Mouse (Mus musculus): ENCODE data around the gene Pdzd2. TPM values are rescaled to one million over a fixed set of nuclear protein-coding genes. Genes with fewer than 3 reads are reported as not detected.

The Pdzd2 gene
- polyA plus RNA-seq, 1 experiment: 125 TPM

DNA sequence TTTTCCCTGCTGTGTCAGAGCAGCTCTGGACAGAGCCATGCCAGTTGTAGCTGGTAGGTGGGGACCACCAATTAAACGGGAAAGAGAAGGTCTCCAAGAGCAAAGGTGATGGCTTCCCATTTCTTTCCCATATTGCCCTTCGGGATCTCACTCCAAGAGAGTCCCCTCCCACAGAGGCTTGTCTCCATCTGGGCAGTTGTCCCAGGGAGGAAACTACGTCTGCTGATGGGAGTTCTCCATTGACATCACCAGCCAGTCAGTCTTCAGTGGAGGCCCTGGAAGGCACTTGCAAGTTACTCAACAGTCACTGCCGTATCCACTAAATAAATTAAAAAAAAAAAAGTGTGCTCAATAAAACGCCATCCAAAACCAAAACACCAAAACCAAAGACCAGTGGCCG is 194.1 kb downstream of the Pdzd2 start:
- 46% methylated on average over 6 of the region's 6 CpGs for WGBS
- TF ChIP-seq POLR2A (IDR thresholded peaks at IDR 0.05; ENCODE audit: borderline replicate concordance, extremely low read depth, low read depth, low read length): no peak
- no peak for TF ChIP-seq CTCF (IDR thresholded peaks at IDR 0.05; ENCODE audit: insufficient read depth, low read length)
- no peak for DNase-seq
- peak overlapping the region; percentile 25 for H3K4me3 ChIP-seq (replicated peaks; ENCODE audit: extremely low read depth, low read depth, low read length)
- peaks cover 6% of the 10 kb centered on the region for H3K4me1 ChIP-seq (ENCODE audit: control insufficient read depth, insufficient read depth, low read length)

GRCm38 (mm10) chr15:12545220-12545619 is 194.5 kb downstream of the Pdzd2 start:
- H3K4me1 ChIP-seq (ENCODE audit: control insufficient read depth, insufficient read depth, low read length): 0 out of 2 replicates have a peak, but pooled peaks cover 2% of the 10 kb centered on the region
- peak overlapping the region; percentile 8 for H3K4me3 ChIP-seq (replicated peaks; ENCODE audit: extremely low read depth, low read depth, low read length)
- 48% methylated on average over 3 of the region's 3 CpGs for WGBS
- TF ChIP-seq CTCF (IDR thresholded peaks at IDR 0.05; ENCODE audit: insufficient read depth, low read length): no peak
- TF ChIP-seq POLR2A (IDR thresholded peaks at IDR 0.05; ENCODE audit: borderline replicate concordance, extremely low read depth, low read depth, low read length): no peak
- no peak for DNase-seq

DNA sequence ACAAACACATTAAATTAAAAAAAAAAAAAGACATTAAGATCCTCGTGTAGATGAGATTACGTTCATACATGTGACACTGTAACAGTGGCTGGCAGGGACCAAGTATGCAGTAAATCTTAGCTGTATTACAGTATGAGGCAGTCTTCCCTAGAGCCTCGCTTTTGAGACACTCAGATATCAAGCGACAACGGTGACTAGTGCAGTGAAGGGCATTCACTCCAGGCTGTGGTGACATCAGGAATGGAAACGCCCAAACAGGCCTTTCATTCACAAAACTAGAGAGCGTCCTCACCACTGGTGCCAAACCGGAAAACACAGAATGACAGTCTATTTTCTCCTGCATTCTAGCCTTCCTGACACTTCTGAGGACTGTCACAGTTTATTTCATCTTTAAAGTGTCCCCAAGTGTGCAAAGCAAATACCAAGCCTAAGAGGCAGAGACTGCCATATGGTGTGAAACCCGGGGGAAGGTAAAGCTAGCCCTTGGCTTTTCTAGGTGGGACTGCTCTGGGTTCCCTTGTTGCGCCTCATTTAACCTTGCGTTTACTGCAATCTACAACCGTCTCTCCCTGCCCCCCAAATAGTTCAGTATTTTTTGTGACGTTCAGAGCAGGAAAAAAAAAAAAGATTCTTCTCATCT is 195.9 kb downstream of the Pdzd2 start:
- WGBS: 74% methylated on average over 13 of the region's 13 CpGs
- DNase-seq: no peak
- Histone ChIP-seq H3K4me3 (replicated peaks; ENCODE audit: extremely low read depth, low read depth, low read length) (no peak overlapping the region), H3K4me1 (ENCODE audit: control insufficient read depth, insufficient read depth, low read length) (no peaks in the 10 kb centered on the region)
- TF ChIP-seq CTCF (IDR thresholded peaks at IDR 0.05; ENCODE audit: insufficient read depth, low read length) (no peak), POLR2A (IDR thresholded peaks at IDR 0.05; ENCODE audit: borderline replicate concordance, extremely low read depth, low read depth, low read length) (no peak)

DNA sequence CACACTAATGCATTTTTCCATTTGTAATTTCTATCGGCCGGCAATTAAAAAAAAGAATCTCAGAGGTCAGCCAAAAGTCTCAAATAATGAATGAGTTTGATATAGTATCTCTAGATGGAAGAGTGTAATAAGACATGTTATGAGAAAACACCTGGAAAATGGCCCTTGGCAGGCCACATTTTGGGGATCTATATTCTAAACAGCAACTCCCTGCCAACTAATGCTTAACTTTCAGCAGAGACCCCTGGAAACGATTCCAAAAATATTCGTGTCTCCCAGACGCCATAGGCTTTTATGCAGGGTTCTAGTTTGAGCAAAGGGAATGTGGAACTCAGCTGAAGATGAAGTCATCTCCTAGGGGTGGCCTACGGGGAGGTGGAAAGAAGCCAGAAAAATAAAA is 197.4 kb downstream of the Pdzd2 start:
- Histone ChIP-seq H3K4me3 (replicated peaks; ENCODE audit: extremely low read depth, low read depth, low read length) (no peak overlapping the region), H3K4me1 (ENCODE audit: control insufficient read depth, insufficient read depth, low read length) (no peaks in the 10 kb centered on the region)
- 70% methylated on average over 6 of the region's 6 CpGs for WGBS
- TF ChIP-seq CTCF (IDR thresholded peaks at IDR 0.05; ENCODE audit: insufficient read depth, low read length) (no peak), POLR2A (IDR thresholded peaks at IDR 0.05; ENCODE audit: borderline replicate concordance, extremely low read depth, low read depth, low read length) (no peak)
- DNase-seq: no peak

DNA sequence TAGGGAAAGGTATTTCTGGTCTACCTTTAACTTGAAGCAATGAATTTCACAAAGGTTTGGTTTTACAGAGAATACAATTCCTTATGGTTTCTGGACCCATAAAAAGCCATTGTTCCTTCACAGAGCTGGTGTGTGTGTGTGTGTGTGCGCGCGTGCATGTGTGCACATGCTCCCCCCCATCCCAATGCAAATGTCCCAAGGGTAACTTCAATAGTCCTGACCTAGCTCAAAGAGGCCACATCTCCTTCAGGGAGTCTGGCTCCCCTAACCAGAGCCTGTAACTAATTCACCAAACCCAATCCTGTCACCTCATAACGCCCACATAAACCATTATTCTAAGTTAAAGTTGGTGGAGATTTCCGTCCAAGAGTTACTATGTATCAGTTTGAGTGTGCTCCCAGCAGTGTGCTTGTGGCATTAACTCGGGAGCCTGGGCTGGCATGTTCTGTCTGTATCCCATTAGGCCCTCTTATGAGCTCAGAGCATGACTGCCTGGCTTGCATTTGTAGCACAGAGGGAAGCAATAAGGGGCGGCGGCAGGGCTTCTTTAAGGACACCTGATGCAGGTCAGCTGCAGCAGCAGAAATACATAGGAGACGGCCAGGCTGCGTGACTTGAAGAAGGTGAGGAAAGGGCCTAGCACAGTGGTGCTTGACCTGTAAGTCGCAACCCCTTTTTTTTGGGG is 200.0 kb downstream of the Pdzd2 start:
- H3K4me3 ChIP-seq (replicated peaks; ENCODE audit: extremely low read depth, low read depth, low read length): no peak overlapping the region
- DNase-seq: no peak
- TF ChIP-seq POLR2A (IDR thresholded peaks at IDR 0.05; ENCODE audit: borderline replicate concordance, extremely low read depth, low read depth, low read length) (no peak), CTCF (IDR thresholded peaks at IDR 0.05; ENCODE audit: insufficient read depth, low read length) (no peak)
- 88% methylated on average over 11 of the region's 11 CpGs for WGBS
- H3K4me1 ChIP-seq (ENCODE audit: control insufficient read depth, insufficient read depth, low read length): no peaks in the 10 kb centered on the region

DNA sequence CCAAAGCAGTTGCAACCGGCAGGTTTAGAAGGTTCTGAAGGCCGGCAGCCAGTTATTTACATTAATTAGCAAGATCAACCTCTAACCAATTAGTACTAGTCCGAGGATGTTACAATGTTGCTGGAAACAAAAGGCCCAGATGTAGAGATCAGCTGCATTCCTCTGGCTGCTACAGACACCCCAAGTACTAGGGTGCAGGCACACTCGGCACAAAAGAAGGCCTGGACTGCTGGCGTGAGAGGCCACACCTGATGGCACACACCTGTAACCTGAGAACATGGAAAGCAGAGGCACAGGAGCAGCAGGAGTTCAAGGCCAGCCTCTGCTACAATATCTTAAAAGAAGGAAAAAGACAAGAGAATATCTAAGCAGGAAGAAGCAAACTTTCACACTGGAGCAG is 206.5 kb downstream of the Pdzd2 start:
- DNase-seq: no peak
- H3K4me3 ChIP-seq (replicated peaks; ENCODE audit: extremely low read depth, low read depth, low read length): no peak overlapping the region
- no peaks in the 10 kb centered on the region for H3K4me1 ChIP-seq (ENCODE audit: control insufficient read depth, insufficient read depth, low read length)
- WGBS: 78% methylated on average over 5 of the region's 5 CpGs
- TF ChIP-seq POLR2A (IDR thresholded peaks at IDR 0.05; ENCODE audit: borderline replicate concordance, extremely low read depth, low read depth, low read length) (no peak), CTCF (IDR thresholded peaks at IDR 0.05; ENCODE audit: insufficient read depth, low read length) (no peak)

DNA sequence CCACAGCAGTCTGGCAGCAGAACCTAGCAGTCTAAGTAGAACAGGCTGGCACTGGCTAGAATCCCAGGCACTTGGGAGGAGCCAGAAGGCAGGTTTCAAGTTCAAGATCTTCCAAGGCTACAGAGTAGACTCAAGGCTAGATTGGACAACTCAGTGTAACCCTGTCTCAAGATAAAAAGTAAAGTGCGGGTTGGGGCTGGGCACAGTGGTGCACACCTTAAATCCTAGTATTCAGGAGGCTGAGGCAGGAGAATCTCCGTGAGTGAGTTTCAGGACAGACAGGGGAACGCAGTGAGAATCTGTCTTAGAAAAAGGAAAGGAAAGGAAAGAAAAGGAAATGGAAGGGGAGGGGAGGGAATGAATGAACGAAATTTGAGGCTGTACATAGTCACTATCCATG is 207.2 kb downstream of the Pdzd2 start:
- no peak for DNase-seq
- 93% methylated on average over 4 of the region's 4 CpGs for WGBS
- no peaks in the 10 kb centered on the region for H3K4me1 ChIP-seq (ENCODE audit: control insufficient read depth, insufficient read depth, low read length)
- no peak overlapping the region for H3K4me3 ChIP-seq (replicated peaks; ENCODE audit: extremely low read depth, low read depth, low read length)
- no peak for TF ChIP-seq CTCF (IDR thresholded peaks at IDR 0.05; ENCODE audit: insufficient read depth, low read length)
- TF ChIP-seq POLR2A (IDR thresholded peaks at IDR 0.05; ENCODE audit: borderline replicate concordance, extremely low read depth, low read depth, low read length): no peak

DNA sequence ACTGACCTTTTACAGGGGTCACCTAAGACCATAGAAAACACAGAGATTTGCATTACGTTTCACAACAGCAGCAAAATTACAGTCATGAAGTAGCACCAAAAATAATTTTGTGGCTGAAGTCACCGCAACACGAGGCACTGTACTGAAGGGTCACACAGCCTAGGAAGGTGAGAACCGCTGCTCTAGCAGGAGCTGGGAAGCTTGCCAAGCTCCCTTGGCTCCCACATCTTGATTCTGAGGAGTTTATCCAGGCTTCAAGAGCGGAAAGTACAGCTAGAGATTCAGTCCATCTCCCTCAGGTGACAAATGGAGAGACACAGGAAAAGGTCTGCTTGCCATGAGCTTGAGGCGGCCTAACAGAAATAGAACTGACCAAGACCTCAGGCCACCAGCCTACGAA is 216.9 kb downstream of the Pdzd2 start:
- Histone ChIP-seq H3K4me1 (ENCODE audit: control insufficient read depth, insufficient read depth, low read length) (peaks cover 6% of the 10 kb centered on the region), H3K4me3 (replicated peaks; ENCODE audit: extremely low read depth, low read depth, low read length) (no peak overlapping the region)
- DNase-seq: no peak
- TF ChIP-seq CTCF (IDR thresholded peaks at IDR 0.05; ENCODE audit: insufficient read depth, low read length) (no peak), POLR2A (IDR thresholded peaks at IDR 0.05; ENCODE audit: borderline replicate concordance, extremely low read depth, low read depth, low read length) (no peak)
- 54% methylated on average over 7 of the region's 7 CpGs for WGBS

DNA sequence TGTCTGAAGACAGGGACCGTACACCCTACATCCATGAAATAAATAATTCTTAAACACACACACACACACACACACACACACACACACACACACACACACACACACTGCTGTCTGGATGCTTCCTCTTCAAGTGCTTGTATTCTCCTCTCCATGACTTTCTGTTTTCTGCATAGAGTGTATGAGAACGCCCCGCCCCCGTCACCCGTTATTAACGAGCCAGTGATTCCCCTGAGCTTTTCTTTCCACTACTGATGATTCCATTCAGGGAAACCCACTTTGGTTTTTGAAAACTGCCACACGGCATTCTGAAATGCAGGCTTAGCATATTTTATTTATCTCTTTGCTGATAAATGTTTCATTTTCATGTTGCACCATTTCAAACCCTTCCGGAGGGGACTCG is 219.4 kb downstream of the Pdzd2 start:
- peaks cover 8% of the 10 kb centered on the region for H3K4me1 ChIP-seq (ENCODE audit: control insufficient read depth, insufficient read depth, low read length)
- H3K4me3 ChIP-seq (replicated peaks; ENCODE audit: extremely low read depth, low read depth, low read length): no peak overlapping the region
- TF ChIP-seq CTCF (IDR thresholded peaks at IDR 0.05; ENCODE audit: insufficient read depth, low read length): no peak
- no peak for TF ChIP-seq POLR2A (IDR thresholded peaks at IDR 0.05; ENCODE audit: borderline replicate concordance, extremely low read depth, low read depth, low read length)
- WGBS: 69% methylated on average over 9 of the region's 9 CpGs
- no peak for DNase-seq

Measured in lung, adult 2 months (tissue).